In genomic region chr8:46868346-46869065, GRCm38 (mm10) we compare ENCODE assay signal across 9 mouse cellular contexts.
DNase-seq lines count a peak whose midpoint lies in the region; ATAC-seq and TF ChIP-seq lines count a peak whose summit lies in the region.
"Had no signal": no experiment of that assay in that cellular context is flagged by ENCODE, and none has a peak within 500 bp of the region (broad histone marks: within the 10 kb centered on the region; RNA-seq: fewer than 3 reads in every experiment).

No protein-coding gene starts in this region.

- no peak for DNase-seq in limb, embryonic 10.5 days (ENCODE audit: low spot score)
- DNase-seq in adrenal gland, postnatal 4 days (ENCODE audit: low spot score in 2 of 2) = peak; percentile 17 to 28
- peak; percentile 71 for DNase-seq in heart, postnatal 25 days (ENCODE audit: low spot score)
- DNase-seq in yolk sac, embryonic 10.5 days (ENCODE audit: low spot score) = no peak
- DNase-seq in cerebellum, postnatal 4 days (ENCODE audit: low spot score in 2 of 2) = no peak

- intact Hi-C loops in heart, postnatal 25 days (cut with DNase I) = no loop called here

- H3K4me2 ChIP-seq in limb, embryonic 15.5 days = no peak overlapping the region
- no peak overlapping the region for H3K4me2 ChIP-seq in forebrain, embryonic 12.5 days
- H3K4me2 ChIP-seq: liver, embryonic 15.5 days had no signal

- WGBS in limb, embryonic 15.5 days = 48% methylated on average over 8 of the region's 8 CpGs
- WGBS in limb, embryonic 10.5 days = 75% methylated on average over 8 of the region's 8 CpGs
- 25% methylated on average over 8 of the region's 8 CpGs for WGBS in small intestine, adult 2 months
- 80% methylated on average over 8 of the region's 8 CpGs for WGBS in forebrain, embryonic 12.5 days

- H3K4me1 ChIP-seq in limb, embryonic 15.5 days = peaks cover 10% of the 10 kb centered on the region; the same call in 1 of the 2 replicates
- no peaks in the 10 kb centered on the region for H3K4me1 ChIP-seq in limb, embryonic 10.5 days
- peaks cover 13% of the 10 kb centered on the region; the same call in 1 of the 2 replicates for H3K4me1 ChIP-seq in small intestine, adult 2 months (ENCODE audit: control insufficient read depth, insufficient read depth, insufficient read length, low read length)
- no peaks in the 10 kb centered on the region for H3K4me1 ChIP-seq in forebrain, embryonic 12.5 days
- H3K4me1 ChIP-seq: liver, embryonic 15.5 days had no signal

- no peak overlapping the region for H3K4me3 ChIP-seq in limb, embryonic 15.5 days
- no peak overlapping the region for H3K4me3 ChIP-seq in limb, embryonic 10.5 days
- H3K4me3 ChIP-seq in small intestine, adult 2 months (ENCODE audit: low read depth, low read length) = no peak overlapping the region
- H3K4me3 ChIP-seq in forebrain, embryonic 12.5 days (replicated peaks) = no peak overlapping the region
- H3K4me3 ChIP-seq: liver, embryonic 15.5 days had no signal

- no peak for ATAC-seq in limb, embryonic 15.5 days (ENCODE audit: insufficient number of reproducible peaks, low FRiP score, low TSS enrichment, low read depth)
- no peak for ATAC-seq in forebrain, embryonic 12.5 days (ENCODE audit: low FRiP score)

- H3K27ac ChIP-seq in limb, embryonic 15.5 days = peak overlapping the region; percentile 73
- no peak overlapping the region for H3K27ac ChIP-seq in limb, embryonic 10.5 days
- peak overlapping the region; percentile 55 for H3K27ac ChIP-seq in small intestine, adult 2 months (ENCODE audit: insufficient read depth, low read depth, low read length)
- H3K27ac ChIP-seq in forebrain, embryonic 12.5 days = no peak overlapping the region
- H3K27ac ChIP-seq: liver, embryonic 15.5 days had no signal

- H3K9me3 ChIP-seq in limb, embryonic 15.5 days = no peaks in the 10 kb centered on the region
- H3K9me3 ChIP-seq in limb, embryonic 10.5 days (replicated peaks) = no peaks in the 10 kb centered on the region
- no peaks in the 10 kb centered on the region for H3K9me3 ChIP-seq in forebrain, embryonic 12.5 days
- H3K9me3 ChIP-seq: liver, embryonic 15.5 days had no signal

- H3K36me3 ChIP-seq in limb, embryonic 15.5 days = no peaks in the 10 kb centered on the region
- no peaks in the 10 kb centered on the region for H3K36me3 ChIP-seq in limb, embryonic 10.5 days
- H3K36me3 ChIP-seq in small intestine, adult 2 months (ENCODE audit: control insufficient read depth, insufficient read depth, low read length) = no peaks in the 10 kb centered on the region
- H3K36me3 ChIP-seq in forebrain, embryonic 12.5 days (replicated peaks) = no peaks in the 10 kb centered on the region
- H3K36me3 ChIP-seq: liver, embryonic 15.5 days had no signal

- TF ChIP-seq POLR2A in small intestine, adult 2 months (IDR thresholded peaks at IDR 0.05; ENCODE audit: low read depth, low read length) = no peak

- no peak for TF ChIP-seq CTCF in small intestine, adult 2 months (IDR thresholded peaks at IDR 0.05; ENCODE audit: extremely low read depth, insufficient read length, insufficient replicate concordance, low read depth, low read length)

- no peaks in the 10 kb centered on the region for H3K27me3 ChIP-seq in limb, embryonic 15.5 days
- H3K27me3 ChIP-seq in limb, embryonic 10.5 days (ENCODE audit: low read depth, poor library complexity, severe bottlenecking) = no peaks in the 10 kb centered on the region
- no peaks in the 10 kb centered on the region for H3K27me3 ChIP-seq in small intestine, adult 2 months (ENCODE audit: control insufficient read depth, insufficient read depth, low read length)
- H3K27me3 ChIP-seq in forebrain, embryonic 12.5 days = no peaks in the 10 kb centered on the region
- H3K27me3 ChIP-seq: liver, embryonic 15.5 days had no signal

- no peak overlapping the region for H3K9ac ChIP-seq in limb, embryonic 15.5 days
- no peak overlapping the region for H3K9ac ChIP-seq in forebrain, embryonic 12.5 days
- H3K9ac ChIP-seq: liver, embryonic 15.5 days had no signal

Comparison
In these comparisons a context has a peak if more than half of its experiments do, and no peak if none do; other contexts are left out.
1. H3K27ac ChIP-seq: peak in limb, embryonic 15.5 days (single experiment) and small intestine, adult 2 months (single experiment); none in limb, embryonic 10.5 days (single experiment) and forebrain, embryonic 12.5 days (single experiment).
2. DNase-seq: peak in adrenal gland, postnatal 4 days (2 of 2) and heart, postnatal 25 days (single experiment); none in limb, embryonic 10.5 days (single experiment), yolk sac, embryonic 10.5 days (single experiment) and cerebellum, postnatal 4 days (0 of 2).